Mouse (Mus musculus) G1E (cell line): ENCODE results near the gene Ube2u. TPM values are rescaled to one million over a fixed set of nuclear protein-coding genes. Genes with fewer than 3 reads are reported as not detected.

Source experiments
- ATAC-seq: 2 replicates; pipeline ENCODE4 v1.8.0; 2016; ENCODE audit warnings: mild to moderate bottlenecking; ENCODE audit not compliant: insufficient number of reproducible peaks, poor library complexity, low FRiP score, severe bottlenecking; ENCODE audit errors: extremely low read depth
- DNase-seq: peaks from one replicate; pipeline ENCODE4 v3.0.0; 2012; ENCODE audit warnings: low spot score
- H3K27me3 ChIP-seq: 2 replicates; pipeline ENCODE4 v1.6.1; 2012; ENCODE audit warnings: mild to moderate bottlenecking, low read length, inconsistent platforms; ENCODE audit not compliant: insufficient read depth
- H3K36me3 ChIP-seq: replicated peaks from 2 replicates; pipeline ENCODE3; 2012; ENCODE audit warnings: mild to moderate bottlenecking, inconsistent platforms
- H3K4me1 ChIP-seq: 2 replicates; pipeline ENCODE4 v1.6.1; 2012; ENCODE audit warnings: low read depth, low read length, inconsistent platforms, mixed read lengths; ENCODE audit not compliant: insufficient read depth
- H3K4me3 ChIP-seq: 2 replicates; pipeline ENCODE4 v1.5.1; 2012; ENCODE audit warnings: low read depth, mild to moderate bottlenecking, inconsistent platforms, low read length, moderate library complexity, mixed read lengths
- H3K9me3 ChIP-seq: replicated peaks from 2 replicates; pipeline ENCODE4 v1.6.1; 2012; ENCODE audit warnings: inconsistent platforms
- CTCF ChIP-seq: IDR thresholded peaks from 2 replicates; pipeline ENCODE4 v1.5.1; 2012; ENCODE audit warnings: low read depth, low read length, inconsistent platforms, mixed read lengths
- GATA1 ChIP-seq: IDR thresholded peaks from 2 replicates; pipeline ENCODE4 v1.6.1; 2012; ENCODE audit warnings: borderline replicate concordance, low read length, inconsistent platforms, mixed read lengths
- GATA2 ChIP-seq: IDR thresholded peaks from 2 replicates; pipeline ENCODE4 v1.6.1; 2012; ENCODE audit warnings: low read depth, low read length, inconsistent platforms, borderline replicate concordance
- POLR2AphosphoS5 ChIP-seq: IDR thresholded peaks from 2 replicates; pipeline ENCODE4 v1.6.1; 2012; ENCODE audit warnings: low read depth, low read length, inconsistent platforms; ENCODE audit not compliant: insufficient replicate concordance
- TAL1 ChIP-seq: conservative IDR thresholded peaks from 2 replicates; pipeline ENCODE4 v1.6.1; 2012; ENCODE audit warnings: low read depth, low read length, inconsistent platforms, mixed read lengths
- polyA plus RNA-seq: library from polyadenylated mRNA; stranded (reverse); fragments of >175 nt; gene quantifications from 2 replicates; pipeline ENCODE4 v1.2.3, GENCODE M21; 2012
- total RNA-seq, 2 experiments: library from RNA; stranded (forward) in 1 of 2; stranded (reverse) in 1 of 2; fragments of 200-1000 nt in 1 of 2; fragments of >200 nt in 1 of 2; fragmentation: Nextera tagmentation in 1 of 2; gene quantifications; 2 replicates each; pipeline ENCODE4 v1.2.3; 2014 to 2017

Ube2u gene
- total and polyA plus RNA-seq, 3 experiments = not detected

GRCm38 (mm10) chr4:100539483-100539882 lies 60.8 kb downstream of the Ube2u start:
- H3K36me3 ChIP-seq = no peaks in the 10 kb centered on the region
- H3K9me3 ChIP-seq = no peaks in the 10 kb centered on the region
- H3K27me3 ChIP-seq = no peaks in the 10 kb centered on the region
- ATAC-seq (no peak), DNase-seq (no peak)
- no peak for TF ChIP-seq CTCF
- no peak for TF ChIP-seq POLR2AphosphoS5
- TF ChIP-seq GATA2 = no peak
- H3K4me1 ChIP-seq = no peaks in the 10 kb centered on the region
- H3K4me3 ChIP-seq = no peak overlapping the region

- no peak for DNase-seq
- no peak overlapping the region for H3K4me3 ChIP-seq
- H3K36me3 ChIP-seq = no peaks in the 10 kb centered on the region
- H3K4me1 ChIP-seq = no peaks in the 10 kb centered on the region
- no peaks in the 10 kb centered on the region for H3K27me3 ChIP-seq
- TF ChIP-seq CTCF (no peak), GATA1 (no peak), GATA2 (no peak), POLR2AphosphoS5 (no peak)
- ATAC-seq = no peak
- H3K9me3 ChIP-seq = no peaks in the 10 kb centered on the region
Measured at GRCm38 (mm10) chr4:100547905-100548304, 69.3 kb downstream of the Ube2u start.

GRCm38 (mm10) chr4:100553296-100553695 lies 74.6 kb downstream of the Ube2u start:
- no peak for DNase-seq
- Histone ChIP-seq H3K4me1 (no peaks in the 10 kb centered on the region), H3K9me3 (no peaks in the 10 kb centered on the region), H3K36me3 (no peaks in the 10 kb centered on the region), H3K27me3 (no peaks in the 10 kb centered on the region), H3K4me3 (no peak overlapping the region)
- TF ChIP-seq POLR2AphosphoS5 = no peak
- TF ChIP-seq CTCF = no peak
- no peak for TF ChIP-seq GATA1
- TF ChIP-seq TAL1 = no peak
- no peak for TF ChIP-seq GATA2
- no peak for ATAC-seq

- Histone ChIP-seq H3K9me3 (peaks cover 6% of the 10 kb centered on the region; the same call in 1 of the 2 replicates), H3K27me3 (no peaks in the 10 kb centered on the region), H3K36me3 (no peaks in the 10 kb centered on the region), H3K4me3 (no peak overlapping the region), H3K4me1 (no peaks in the 10 kb centered on the region)
- no peak for TF ChIP-seq TAL1
- DNase-seq (no peak), ATAC-seq (no peak)
Measured at GRCm38 (mm10) chr4:100588236-100589206, 109.9 kb downstream of the Ube2u start.

- ATAC-seq (no peak), DNase-seq (no peak)
- Histone ChIP-seq H3K36me3 (no peaks in the 10 kb centered on the region), H3K4me1 (no peaks in the 10 kb centered on the region), H3K9me3 (peaks cover 16% of the 10 kb centered on the region; the same call in 1 of the 2 replicates), H3K4me3 (no peak overlapping the region), H3K27me3 (no peaks in the 10 kb centered on the region)
- TF ChIP-seq TAL1 = no peak
- no peak for TF ChIP-seq GATA1
- TF ChIP-seq CTCF = no peak
- TF ChIP-seq GATA2 = no peak
- no peak for TF ChIP-seq POLR2AphosphoS5
Measured at GRCm38 (mm10) chr4:100595771-100596170, 117.1 kb downstream of the Ube2u start.

- H3K27me3 ChIP-seq = no peaks in the 10 kb centered on the region
- DNase-seq = no peak
- TF ChIP-seq GATA2 = no peak
- TF ChIP-seq CTCF = no peak
- no peak for TF ChIP-seq POLR2AphosphoS5
- no peak for TF ChIP-seq GATA1
- no peak for TF ChIP-seq TAL1
- no peak for ATAC-seq
- no peaks in the 10 kb centered on the region for H3K4me1 ChIP-seq
- no peak overlapping the region for H3K4me3 ChIP-seq
- no peaks in the 10 kb centered on the region for H3K36me3 ChIP-seq
- H3K9me3 ChIP-seq = peaks cover 16% of the 10 kb centered on the region; the same call in 1 of the 2 replicates
Measured at GRCm38 (mm10) chr4:100596630-100597029, 118.0 kb downstream of the Ube2u start.
